In the genomic region with DNA sequence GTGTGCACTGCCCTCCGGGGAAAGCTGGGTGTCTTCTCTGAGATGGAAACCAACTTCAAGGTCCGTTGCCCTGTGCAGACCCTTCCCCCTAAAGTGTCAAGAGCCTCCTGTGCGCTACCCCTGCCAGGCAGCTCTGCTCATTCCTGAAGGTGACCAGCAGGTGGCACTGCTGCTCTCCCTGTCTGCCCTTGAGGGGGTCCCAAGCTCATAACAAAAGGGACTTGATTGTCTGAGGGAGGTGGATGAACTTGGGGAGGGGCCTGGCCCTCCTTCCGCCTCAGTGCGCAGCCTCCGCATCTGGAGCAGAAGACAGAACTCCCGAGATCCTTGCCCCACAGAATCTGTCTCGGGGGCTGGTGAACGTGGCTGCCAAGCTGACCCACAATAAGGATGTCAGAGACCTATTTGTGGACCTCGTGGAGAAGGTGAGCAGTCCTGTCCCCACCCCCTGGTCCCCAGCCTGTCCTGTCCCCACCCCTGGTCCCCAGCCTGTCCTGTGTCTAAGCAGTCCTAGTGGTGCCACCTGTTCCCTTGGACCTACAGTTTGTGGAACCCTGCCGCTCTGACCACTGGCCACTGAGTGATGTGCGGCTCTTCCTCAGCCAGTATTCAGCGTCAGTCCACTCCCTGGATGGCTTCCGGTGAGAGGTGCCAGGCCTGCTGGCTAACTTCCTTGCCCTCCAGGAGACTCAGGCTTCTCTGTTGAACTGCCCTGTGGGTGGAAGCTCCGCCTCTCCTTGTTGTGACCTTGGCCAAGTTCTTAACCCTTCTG, we compare ENCODE assay signal across 8 mouse cellular contexts. TPM values are rescaled to one million over a fixed set of nuclear protein-coding genes. Genes with fewer than 3 reads are reported as not detected.
DNase-seq lines count a peak whose midpoint lies in the region; ATAC-seq and TF ChIP-seq lines count a peak whose summit lies in the region.

No protein-coding gene starts in this region.

- peak; percentile 62 for ATAC-seq in forebrain, embryonic 11.5 days (replicated peaks; ENCODE audit: low FRiP score)
- ATAC-seq in hindbrain, embryonic 16.5 days: peak; percentile 57; the same call in 1 of the 2 replicates
- ATAC-seq in liver, embryonic 14.5 days (ENCODE audit: insufficient read depth): no peak
- peak; percentile 54; the same call in 1 of the 2 replicates for ATAC-seq in neural tube, embryonic 14.5 days (ENCODE audit: low read depth)

- peak overlapping the region; percentile 41; the same call in 1 of the 2 replicates for H3K27ac ChIP-seq in forebrain, embryonic 11.5 days (ENCODE audit: low read depth, low read length)
- peak overlapping the region; percentile 69 for H3K27ac ChIP-seq in hindbrain, embryonic 16.5 days (ENCODE audit: low read depth, low read length)
- H3K27ac ChIP-seq in liver, embryonic 14.5 days: no peak overlapping the region
- H3K27ac ChIP-seq in neural tube, embryonic 14.5 days (ENCODE audit: low read depth, low read length): peak overlapping the region; percentile 44; the same call in 1 of the 2 replicates

- H3K4me3 ChIP-seq in forebrain, embryonic 11.5 days (ENCODE audit: low read depth, low read length): peak overlapping the region; percentile 12; the same call in 1 of the 2 replicates
- peak overlapping the region; percentile 28 for H3K4me3 ChIP-seq in hindbrain, embryonic 16.5 days (ENCODE audit: low read length)
- H3K4me3 ChIP-seq in liver, embryonic 14.5 days (ENCODE audit: insufficient read depth in 1 of 2, low read depth in 2 of 2, low read length in 2 of 2): no peak overlapping the region
- peak overlapping the region; percentile 24 for H3K4me3 ChIP-seq in neural tube, embryonic 14.5 days (ENCODE audit: low read depth, low read length)

- H3K27me3 ChIP-seq in forebrain, embryonic 11.5 days (ENCODE audit: control insufficient read depth, insufficient read depth, low read length): peaks cover 3% of the 10 kb centered on the region; the same call in 1 of the 2 replicates
- H3K27me3 ChIP-seq in hindbrain, embryonic 16.5 days (replicated peaks; ENCODE audit: control insufficient read depth, insufficient read depth, low read length): no peaks in the 10 kb centered on the region
- H3K27me3 ChIP-seq in liver, embryonic 14.5 days (ENCODE audit: control insufficient read depth, insufficient read depth, low read length): no peaks in the 10 kb centered on the region
- no peaks in the 10 kb centered on the region; the same call in 1 of the 2 replicates for H3K27me3 ChIP-seq in neural tube, embryonic 14.5 days (ENCODE audit: control insufficient read depth, insufficient read depth, low read length)

- peak overlapping the region; percentile 29; the same call in 1 of the 2 replicates for H3K4me2 ChIP-seq in forebrain, embryonic 11.5 days (ENCODE audit: low read depth, low read length, severe bottlenecking)
- H3K4me2 ChIP-seq in hindbrain, embryonic 16.5 days (ENCODE audit: low read length): peak overlapping the region; percentile 50
- no peak overlapping the region for H3K4me2 ChIP-seq in liver, embryonic 14.5 days (ENCODE audit: low read depth)
- H3K4me2 ChIP-seq in neural tube, embryonic 14.5 days (ENCODE audit: low read depth, low read length): peak overlapping the region; percentile 45

- no peak for TF ChIP-seq EP300 in liver, embryonic 14.5 days (IDR thresholded peaks at IDR 0.05; ENCODE audit: low read depth)

- H3K9me3 ChIP-seq in forebrain, embryonic 11.5 days (ENCODE audit: control insufficient read depth, low read length): no peaks in the 10 kb centered on the region
- H3K9me3 ChIP-seq in hindbrain, embryonic 16.5 days (ENCODE audit: control insufficient read depth, low read length): no peaks in the 10 kb centered on the region
- H3K9me3 ChIP-seq in liver, embryonic 14.5 days (ENCODE audit: control insufficient read depth, low read length): no peaks in the 10 kb centered on the region
- H3K9me3 ChIP-seq in neural tube, embryonic 14.5 days (ENCODE audit: control insufficient read depth, low read length): no peaks in the 10 kb centered on the region

- H3K4me1 ChIP-seq in forebrain, embryonic 11.5 days (replicated peaks; ENCODE audit: control insufficient read depth, insufficient read depth, low read length): peaks cover 9% of the 10 kb centered on the region; the same call in 1 of the 2 replicates
- H3K4me1 ChIP-seq in hindbrain, embryonic 16.5 days (ENCODE audit: control insufficient read depth, insufficient read depth, low read depth, low read length): peaks cover 22% of the 10 kb centered on the region
- H3K4me1 ChIP-seq in liver, embryonic 14.5 days (replicated peaks; ENCODE audit: control insufficient read depth in 2 of 2, insufficient read depth in 2 of 2, low read length in 1 of 2): peaks cover 6 to 11% of the 10 kb centered on the region in 2 experiments
- peaks cover 19% of the 10 kb centered on the region for H3K4me1 ChIP-seq in neural tube, embryonic 14.5 days (ENCODE audit: control insufficient read depth, insufficient read depth, low read length)

- peak; percentile 92 for TF ChIP-seq CTCF in liver, embryonic 14.5 days (IDR thresholded peaks at IDR 0.05; ENCODE audit: low read depth)

- H3K36me3 ChIP-seq in forebrain, embryonic 11.5 days (ENCODE audit: control insufficient read depth, insufficient read depth, low read length): peaks cover 2% of the 10 kb centered on the region
- H3K36me3 ChIP-seq in hindbrain, embryonic 16.5 days (ENCODE audit: control insufficient read depth, insufficient read depth, low read length): peaks cover 32% of the 10 kb centered on the region
- no peaks in the 10 kb centered on the region; the same call in none of the 2 replicates for H3K36me3 ChIP-seq in liver, embryonic 14.5 days (replicated peaks; ENCODE audit: control insufficient read depth, insufficient read depth, low read depth)
- H3K36me3 ChIP-seq in neural tube, embryonic 14.5 days (ENCODE audit: control insufficient read depth, insufficient read depth, low read length): peaks cover 33% of the 10 kb centered on the region

- peak overlapping the region; percentile 45 for H3K9ac ChIP-seq in forebrain, embryonic 11.5 days (ENCODE audit: low read length)
- H3K9ac ChIP-seq in hindbrain, embryonic 16.5 days (ENCODE audit: low read depth, low read length): peak overlapping the region; percentile 43
- no peak overlapping the region for H3K9ac ChIP-seq in liver, embryonic 14.5 days (replicated peaks)
- H3K9ac ChIP-seq in neural tube, embryonic 14.5 days (replicated peaks; ENCODE audit: low read depth, low read length): peak overlapping the region; percentile 56

- peak; percentile 46 to 58 for DNase-seq in layer of hippocampus, postnatal 36 days
- DNase-seq in layer of hippocampus, adult 9-11 months: no peak
- DNase-seq in adrenal gland, postnatal 36 days: peak; percentile 47 to 65
- peak; percentile 91 for DNase-seq in forebrain, embryonic 11.5 days (ENCODE audit: low spot score)
- no peak for DNase-seq in liver, embryonic 14.5 days (ENCODE audit: low read depth in 3 of 3, low spot score in 3 of 3)
- no peak for DNase-seq in frontal cortex, postnatal 25 days (ENCODE audit: low spot score in 2 of 2)

- 49% methylated on average over 15 of the region's 15 CpGs for WGBS in forebrain, embryonic 11.5 days
- WGBS in hindbrain, embryonic 16.5 days: 36% methylated on average over 14 of the region's 15 CpGs
- WGBS in liver, embryonic 14.5 days (ENCODE audit: insufficient replicate concordance): 62% methylated on average over 15 of the region's 15 CpGs
- 41% methylated on average over 15 of the region's 15 CpGs for WGBS in neural tube, embryonic 14.5 days

RNA-seq across cellular contexts. Expression of a gene that starts 3.6 kb away (rescaled TPM):
- 10 to 100 TPM; 85.5 to 86.3 TPM for total RNA-seq in layer of hippocampus, postnatal 36 days (2021)
- 10 to 100 TPM; 89.1 to 95.3 TPM for total RNA-seq in adrenal gland, postnatal 36 days (2021)
- polyA plus RNA-seq in forebrain, embryonic 11.5 days (2014; fragmentation: Nextera tagmentation; extraction: Ambion mirVana): 105 TPM in 2 replicates
- polyA plus RNA-seq in hindbrain, embryonic 16.5 days (2015; fragmentation: Nextera tagmentation; extraction: Ambion mirVana): 147 and 153 TPM in 2 replicates
- 19.1 and 22.9 TPM in 2 replicates for polyA plus RNA-seq in liver, embryonic 14.5 days (2012; rRNA removed)
- polyA plus RNA-seq in liver, embryonic 14.5 days (2014; fragmentation: Nextera tagmentation; extraction: Ambion mirVana): 20.8 and 30.6 TPM in 2 replicates
- polyA plus RNA-seq in neural tube, embryonic 14.5 days (2014; fragmentation: Nextera tagmentation; extraction: Ambion mirVana): 169 and 179 TPM in 2 replicates

RNA-seq across cellular contexts. Expression of a gene that starts 4.3 kb away (rescaled TPM):
- total RNA-seq in layer of hippocampus, postnatal 36 days (2021): not detected
- under 1 TPM in 1 of 2 experiments, not detected in 1; 0.26 TPM for total RNA-seq in adrenal gland, postnatal 36 days (2021)
- 3.4 and 4.0 TPM in 2 replicates for polyA plus RNA-seq in forebrain, embryonic 11.5 days (2014; fragmentation: Nextera tagmentation; extraction: Ambion mirVana)
- polyA plus RNA-seq in hindbrain, embryonic 16.5 days (2015; fragmentation: Nextera tagmentation; extraction: Ambion mirVana): 4.5 TPM in 2 replicates
- 0.27 and 0.37 TPM in 2 replicates for polyA plus RNA-seq in liver, embryonic 14.5 days (2012; rRNA removed)
- polyA plus RNA-seq in liver, embryonic 14.5 days (2014; fragmentation: Nextera tagmentation; extraction: Ambion mirVana): 0.21 and 0.25 TPM in 2 replicates
- 4.2 and 4.4 TPM in 2 replicates for polyA plus RNA-seq in neural tube, embryonic 14.5 days (2014; fragmentation: Nextera tagmentation; extraction: Ambion mirVana)

RNA-seq across cellular contexts. Expression of a gene that starts 6.3 kb away (rescaled TPM):
- total RNA-seq in layer of hippocampus, postnatal 36 days (2021): 10 to 100 TPM; 34.8 to 38.3 TPM
- total RNA-seq in adrenal gland, postnatal 36 days (2021): 1 to 10 TPM; 7.9 to 8.3 TPM
- polyA plus RNA-seq in forebrain, embryonic 11.5 days (2014; fragmentation: Nextera tagmentation; extraction: Ambion mirVana): 6.5 and 6.6 TPM in 2 replicates
- 11.4 and 12.4 TPM in 2 replicates for polyA plus RNA-seq in hindbrain, embryonic 16.5 days (2015; fragmentation: Nextera tagmentation; extraction: Ambion mirVana)
- polyA plus RNA-seq in liver, embryonic 14.5 days (2012; rRNA removed): 1.00 and 1.4 TPM in 2 replicates
- polyA plus RNA-seq in liver, embryonic 14.5 days (2014; fragmentation: Nextera tagmentation; extraction: Ambion mirVana): 1.0 and 1.2 TPM in 2 replicates
- polyA plus RNA-seq in neural tube, embryonic 14.5 days (2014; fragmentation: Nextera tagmentation; extraction: Ambion mirVana): 8.0 and 11.0 TPM in 2 replicates

RNA-seq across cellular contexts. Expression of a gene that starts 9.8 kb away (rescaled TPM):
- 10 to 100 TPM; 10.9 to 12.4 TPM for total RNA-seq in layer of hippocampus, postnatal 36 days (2021)
- 10 to 100 TPM; 50.2 to 87.9 TPM for total RNA-seq in adrenal gland, postnatal 36 days (2021)
- polyA plus RNA-seq in forebrain, embryonic 11.5 days (2014; fragmentation: Nextera tagmentation; extraction: Ambion mirVana): 49.1 and 50.4 TPM in 2 replicates
- 44.2 and 53.1 TPM in 2 replicates for polyA plus RNA-seq in hindbrain, embryonic 16.5 days (2015; fragmentation: Nextera tagmentation; extraction: Ambion mirVana)
- 11.4 and 17.5 TPM in 2 replicates for polyA plus RNA-seq in liver, embryonic 14.5 days (2012; rRNA removed)
- 11.4 and 11.6 TPM in 2 replicates for polyA plus RNA-seq in liver, embryonic 14.5 days (2014; fragmentation: Nextera tagmentation; extraction: Ambion mirVana)
- polyA plus RNA-seq in neural tube, embryonic 14.5 days (2014; fragmentation: Nextera tagmentation; extraction: Ambion mirVana): 30.4 and 45.1 TPM in 2 replicates

RNA-seq across cellular contexts. Expression of a gene that starts 16.6 kb away (rescaled TPM):
- not detected for total RNA-seq in layer of hippocampus, postnatal 36 days (2021)
- total RNA-seq in adrenal gland, postnatal 36 days (2021): 1 to 10 TPM in 1 of 2 experiments, not detected in 1; 5.3 TPM
- not detected in 2 replicates for polyA plus RNA-seq in forebrain, embryonic 11.5 days (2014; fragmentation: Nextera tagmentation; extraction: Ambion mirVana)
- polyA plus RNA-seq in hindbrain, embryonic 16.5 days (2015; fragmentation: Nextera tagmentation; extraction: Ambion mirVana): not detected in 2 replicates
- 0.02 TPM in 1 of 2 replicates, not detected in the other for polyA plus RNA-seq in liver, embryonic 14.5 days (2012; rRNA removed)
- not detected in 2 replicates for polyA plus RNA-seq in liver, embryonic 14.5 days (2014; fragmentation: Nextera tagmentation; extraction: Ambion mirVana)
- polyA plus RNA-seq in neural tube, embryonic 14.5 days (2014; fragmentation: Nextera tagmentation; extraction: Ambion mirVana): not detected in 2 replicates

Comparison
In these comparisons a context has a peak if more than half of its experiments do, and no peak if none do; other contexts are left out.
1. DNase-seq: peak in layer of hippocampus, postnatal 36 days (2 of 2), adrenal gland, postnatal 36 days (2 of 2) and forebrain, embryonic 11.5 days (single experiment); none in layer of hippocampus, adult 9-11 months (single experiment), liver, embryonic 14.5 days (0 of 3) and frontal cortex, postnatal 25 days (0 of 2).
2. H3K4me3 ChIP-seq: peak in forebrain, embryonic 11.5 days (single experiment), hindbrain, embryonic 16.5 days (single experiment) and neural tube, embryonic 14.5 days (single experiment); none in liver, embryonic 14.5 days (0 of 2).